Mouse (Mus musculus): ENCODE data around the gene Epx. TPM values are rescaled to one million over a fixed set of nuclear protein-coding genes. Genes with fewer than 3 reads are reported as not detected.
A peak's percentile ranks its signal among the peaks of the same experiment; 100 is the strongest.
"Not testable (repeated sequence)": the region's sequence is repeated elsewhere in the genome, so short reads cannot be mapped to it uniquely, and the experiment has no call there.

Gene Epx
- total and polyA plus RNA-seq, 2 experiments from 2014 or later, result 1.2 to 1.4 TPM

- Histone ChIP-seq H3K4me2 (ENCODE audit: low read depth, low read length, poor library complexity, severe bottlenecking) (no peak overlapping the region), H3K27ac (ENCODE audit: low read depth, low read length) (no peak overlapping the region), H3K9me3 (ENCODE audit: low read length) (no peaks in the 10 kb centered on the region), H3K36me3 (ENCODE audit: insufficient read depth, low read length) (no peaks in the 10 kb centered on the region), H3K4me3 (ENCODE audit: low read depth, low read length) (no peak overlapping the region), H3K9ac (replicated peaks; ENCODE audit: low read length, poor library complexity, severe bottlenecking) (no peak overlapping the region), H3K4me1 (ENCODE audit: insufficient read depth, low read length) (no peaks in the 10 kb centered on the region), H3K27me3 (ENCODE audit: insufficient read depth, low read length) (no peaks in the 10 kb centered on the region)
- TF ChIP-seq CTCF (IDR thresholded peaks at IDR 0.05), result no peak
- 89% methylated on average over 2 of the region's 2 CpGs for WGBS
- ATAC-seq (ENCODE audit: low FRiP score) (no peak), DNase-seq (ENCODE audit: low spot score) (no peak)
Measured at GRCm38 (mm10) chr11:87870096-87870495, 5.2 kb downstream of the Epx start.

GRCm38 (mm10) chr11:87866891-87867290 is 8.4 kb downstream of the Epx start:
- H3K4me1 ChIP-seq (ENCODE audit: insufficient read depth, low read length); H3K4me2 ChIP-seq (ENCODE audit: low read depth, low read length, poor library complexity, severe bottlenecking); ATAC-seq (ENCODE audit: low FRiP score); H3K36me3 ChIP-seq (ENCODE audit: insufficient read depth, low read length); H3K4me3 ChIP-seq (ENCODE audit: low read depth, low read length); H3K27me3 ChIP-seq (ENCODE audit: insufficient read depth, low read length); DNase-seq (ENCODE audit: low spot score); H3K9ac ChIP-seq (replicated peaks; ENCODE audit: low read length, poor library complexity, severe bottlenecking); H3K9me3 ChIP-seq (ENCODE audit: low read length); H3K27ac ChIP-seq (ENCODE audit: low read depth, low read length): not testable (repeated sequence)
- 94% methylated on average over 1 of the region's 2 CpGs for WGBS
- TF ChIP-seq CTCF (IDR thresholded peaks at IDR 0.05), result peak; percentile 16; the same call in 1 of the 2 replicates

GRCm38 (mm10) chr11:87862805-87863204 is 12.5 kb downstream of the Epx start:
- DNase-seq (ENCODE audit: low spot score) (no peak), ATAC-seq (ENCODE audit: low FRiP score) (no peak)
- no peak overlapping the region for H3K4me3 ChIP-seq (ENCODE audit: low read depth, low read length)
- no peaks in the 10 kb centered on the region for H3K27me3 ChIP-seq (ENCODE audit: insufficient read depth, low read length)
- no peak for TF ChIP-seq CTCF (IDR thresholded peaks at IDR 0.05)
- no peaks in the 10 kb centered on the region for H3K4me1 ChIP-seq (ENCODE audit: insufficient read depth, low read length)
- H3K36me3 ChIP-seq (ENCODE audit: insufficient read depth, low read length), result peaks cover 12% of the 10 kb centered on the region
- WGBS, result 96% methylated on average over 13 of the region's 13 CpGs
- no peaks in the 10 kb centered on the region for H3K9me3 ChIP-seq (ENCODE audit: low read length)
- no peak overlapping the region for H3K4me2 ChIP-seq (ENCODE audit: low read depth, low read length, poor library complexity, severe bottlenecking)
- H3K27ac ChIP-seq (ENCODE audit: low read depth, low read length), result no peak overlapping the region
- H3K9ac ChIP-seq (replicated peaks; ENCODE audit: low read length, poor library complexity, severe bottlenecking), result no peak overlapping the region

- Histone ChIP-seq H3K36me3 (ENCODE audit: insufficient read depth, low read length) (peaks cover 23% of the 10 kb centered on the region), H3K4me3 (ENCODE audit: low read depth, low read length) (no peak overlapping the region), H3K9ac (replicated peaks; ENCODE audit: low read length, poor library complexity, severe bottlenecking) (no peak overlapping the region), H3K4me1 (ENCODE audit: insufficient read depth, low read length) (no peaks in the 10 kb centered on the region), H3K27ac (ENCODE audit: low read depth, low read length) (no peak overlapping the region), H3K27me3 (ENCODE audit: insufficient read depth, low read length) (no peaks in the 10 kb centered on the region), H3K9me3 (ENCODE audit: low read length) (no peaks in the 10 kb centered on the region), H3K4me2 (ENCODE audit: low read depth, low read length, poor library complexity, severe bottlenecking) (no peak overlapping the region)
- TF ChIP-seq CTCF (IDR thresholded peaks at IDR 0.05), result no peak
- 79% methylated on average over 9 of the region's 9 CpGs for WGBS
- ATAC-seq (ENCODE audit: low FRiP score) (no peak), DNase-seq (ENCODE audit: low spot score) (no peak)
Measured at GRCm38 (mm10) chr11:87860426-87860825, 14.9 kb downstream of the Epx start.

GRCm38 (mm10) chr11:87859273-87859672 is 16.1 kb downstream of the Epx start:
- H3K27ac ChIP-seq (ENCODE audit: low read depth, low read length), result no peak overlapping the region
- TF ChIP-seq CTCF (IDR thresholded peaks at IDR 0.05), result no peak
- no peaks in the 10 kb centered on the region for H3K9me3 ChIP-seq (ENCODE audit: low read length)
- H3K27me3 ChIP-seq (ENCODE audit: insufficient read depth, low read length), result no peaks in the 10 kb centered on the region
- H3K36me3 ChIP-seq (ENCODE audit: insufficient read depth, low read length), result peaks cover 23% of the 10 kb centered on the region
- no peak overlapping the region for H3K4me2 ChIP-seq (ENCODE audit: low read depth, low read length, poor library complexity, severe bottlenecking)
- H3K9ac ChIP-seq (replicated peaks; ENCODE audit: low read length, poor library complexity, severe bottlenecking), result no peak overlapping the region
- no peak overlapping the region for H3K4me3 ChIP-seq (ENCODE audit: low read depth, low read length)
- DNase-seq (ENCODE audit: low spot score) (no peak), ATAC-seq (ENCODE audit: low FRiP score) (no peak)
- H3K4me1 ChIP-seq (ENCODE audit: insufficient read depth, low read length), result no peaks in the 10 kb centered on the region
- 93% methylated on average over 11 of the region's 11 CpGs for WGBS

GRCm38 (mm10) chr11:87854550-87854949 is 20.8 kb downstream of the Epx start:
- no peak for DNase-seq (ENCODE audit: low spot score)
- no peak for TF ChIP-seq CTCF (IDR thresholded peaks at IDR 0.05)
- Histone ChIP-seq H3K9me3 (ENCODE audit: low read length) (no peaks in the 10 kb centered on the region), H3K27me3 (ENCODE audit: insufficient read depth, low read length) (no peaks in the 10 kb centered on the region), H3K27ac (ENCODE audit: low read depth, low read length) (no peak overlapping the region), H3K9ac (replicated peaks; ENCODE audit: low read length, poor library complexity, severe bottlenecking) (no peak overlapping the region), H3K4me2 (ENCODE audit: low read depth, low read length, poor library complexity, severe bottlenecking) (no peak overlapping the region), H3K4me1 (ENCODE audit: insufficient read depth, low read length) (peaks cover 5% of the 10 kb centered on the region; the same call in 1 of the 2 replicates), H3K36me3 (ENCODE audit: insufficient read depth, low read length) (peaks cover 11% of the 10 kb centered on the region; the same call in 1 of the 2 replicates), H3K4me3 (ENCODE audit: low read depth, low read length) (no peak overlapping the region)
- WGBS, result 93% methylated on average over 7 of the region's 7 CpGs
- no peak for ATAC-seq (ENCODE audit: low FRiP score)
